Mouse (Mus musculus): ENCODE results near the gene Nvl. TPM values are rescaled to one million over a fixed set of nuclear protein-coding genes. Genes with fewer than 3 reads are reported as not detected.

Nvl gene
- 10 to 100 TPM; 41.0 to 41.1 TPM for total RNA-seq (2021)

GRCm38 (mm10) chr1:181143950-181144836 is at the start of gene Nvl, which contains the start of gene Cnih4:
Gene Nvl (minus strand): TSS chr1:181144204.
Gene Cnih4 (plus strand): TSS chr1:181144693.
- peak; percentile 93 for DNase-seq
- intact Hi-C loops (cut with DNase I): no loop called here

- intact Hi-C loops (cut with DNase I): no loop called here
- DNase-seq: no peak
These were observed 44.9 kb upstream of the Nvl start for GRCm38 (mm10) chr1:181188925-181189324.

GRCm38 (mm10) chr1:181170210-181170609 is 26.2 kb upstream of the Nvl start:
- intact Hi-C loops (cut with DNase I): no loop called here
- DNase-seq: no peak

GRCm38 (mm10) chr1:181168377-181168776 is 24.4 kb upstream of the Nvl start:
- intact Hi-C loops (cut with DNase I): no loop called here
- DNase-seq: no peak

- intact Hi-C loops (cut with DNase I): no loop called here
- DNase-seq: no peak
These were observed 23.8 kb upstream of the Nvl start for GRCm38 (mm10) chr1:181167816-181168215.

GRCm38 (mm10) chr1:181151541-181151940 is 7.5 kb upstream of the Nvl start:
- DNase-seq: no peak
- intact Hi-C loops (cut with DNase I): no loop called here

GRCm38 (mm10) chr1:181150827-181151534 is 7.0 kb upstream of the Nvl start:
- intact Hi-C loops (cut with DNase I): no loop called here

GRCm38 (mm10) chr1:181150431-181150826 is 6.4 kb upstream of the Nvl start:
- intact Hi-C loops (cut with DNase I): no loop called here
- DNase-seq: no peak

More at GRCm38 (mm10) chr1:181150827-181151534, 7.0 kb upstream of the Nvl start:
- peak; percentile 94 for DNase-seq

GRCm38 (mm10) chr1:181149373-181150017 is 5.5 kb upstream of the Nvl start:
- intact Hi-C loops (cut with DNase I): no loop called here
- DNase-seq: no peak

- DNase-seq: no peak
- intact Hi-C loops (cut with DNase I): no loop called here
These were observed 4.5 kb upstream of the Nvl start for GRCm38 (mm10) chr1:181148540-181148939.

GRCm38 (mm10) chr1:181146187-181146586 is 2.2 kb upstream of the Nvl start:
- intact Hi-C loops (cut with DNase I): no loop called here

GRCm38 (mm10) chr1:181144966-181145365 is 962 bp upstream of the Nvl start:
- no peak for DNase-seq
- intact Hi-C loops (cut with DNase I): no loop called here

More at GRCm38 (mm10) chr1:181146187-181146586, 2.2 kb upstream of the Nvl start:
- no peak for DNase-seq

- intact Hi-C loops (cut with DNase I): no loop called here
- DNase-seq: no peak
These were observed 425 bp downstream of the Nvl start for GRCm38 (mm10) chr1:181143609-181143949.

- intact Hi-C loops (cut with DNase I): no loop called here
- no peak for DNase-seq
These were observed 5.3 kb downstream of the Nvl start for GRCm38 (mm10) chr1:181138730-181139129.

GRCm38 (mm10) chr1:181131915-181132314 is 12.1 kb downstream of the Nvl start:
- no peak for DNase-seq
- intact Hi-C loops (cut with DNase I): loop anchor here (2.0 kb wide), 1 partner anchor 67 kb away; no protein-coding TSS in a partner anchor

GRCm38 (mm10) chr1:181126766-181127165 is 17.2 kb downstream of the Nvl start:
- intact Hi-C loops (cut with DNase I): no loop called here

GRCm38 (mm10) chr1:181125916-181126315 is 18.1 kb downstream of the Nvl start:
- no peak for DNase-seq
- intact Hi-C loops (cut with DNase I): no loop called here

More at GRCm38 (mm10) chr1:181126766-181127165, 17.2 kb downstream of the Nvl start:
- DNase-seq: no peak

- intact Hi-C loops (cut with DNase I): no loop called here
- no peak for DNase-seq
These were observed 19.9 kb downstream of the Nvl start for GRCm38 (mm10) chr1:181124145-181124544.

- intact Hi-C loops (cut with DNase I): no loop called here
- DNase-seq: no peak
These were observed 26.9 kb downstream of the Nvl start for GRCm38 (mm10) chr1:181117112-181117511.

- intact Hi-C loops (cut with DNase I): loop anchor here (10.0 kb wide), 1 partner anchor 185 kb away; the partner anchor contains the start of gene Pycr2
- DNase-seq: no peak
These were observed 54.0 kb downstream of the Nvl start for GRCm38 (mm10) chr1:181090048-181090447.

- no peak for DNase-seq
- intact Hi-C loops (cut with DNase I): no loop called here
These were observed 60.0 kb downstream of the Nvl start for GRCm38 (mm10) chr1:181084021-181084420.

All from left cerebral cortex, postnatal 4 days (tissue).